Mouse (Mus musculus) induced T-regulatory cell, adult 2 months (primary cell): ENCODE results near the gene Gabpa.

Source experiments
- DNase-seq: peaks from one replicate; pipeline ENCODE4 v3.0.0-alpha.2; 2012; ENCODE audit warnings: low read depth

Gabpa gene

GRCm38 (mm10) chr16:84834745-84835440, at the start of gene Gabpa:
TSS of gene Gabpa (plus strand) at chr16:84834925.
- peak; percentile 97 for DNase-seq

DNA sequence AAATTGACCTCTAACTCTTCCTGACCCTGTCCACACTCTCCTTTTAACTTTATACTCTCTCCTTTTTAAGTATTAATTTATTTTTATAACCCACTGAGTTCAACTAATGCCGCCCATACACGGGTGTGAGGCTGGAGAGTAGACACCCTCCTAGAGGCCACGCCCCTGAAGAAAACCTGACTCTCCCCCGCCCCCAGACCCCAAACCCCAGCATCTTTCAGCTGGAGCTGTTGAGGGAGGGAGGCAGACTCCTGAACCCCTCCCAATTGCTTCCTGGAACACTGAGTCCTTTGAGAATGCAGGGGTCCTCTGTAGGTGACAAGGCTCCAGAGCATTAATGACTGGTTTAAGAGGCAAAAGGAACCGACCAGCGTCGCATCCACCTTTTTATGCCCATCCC, 49.8 kb upstream of the Gabpa start:
- no peak for DNase-seq

DNA sequence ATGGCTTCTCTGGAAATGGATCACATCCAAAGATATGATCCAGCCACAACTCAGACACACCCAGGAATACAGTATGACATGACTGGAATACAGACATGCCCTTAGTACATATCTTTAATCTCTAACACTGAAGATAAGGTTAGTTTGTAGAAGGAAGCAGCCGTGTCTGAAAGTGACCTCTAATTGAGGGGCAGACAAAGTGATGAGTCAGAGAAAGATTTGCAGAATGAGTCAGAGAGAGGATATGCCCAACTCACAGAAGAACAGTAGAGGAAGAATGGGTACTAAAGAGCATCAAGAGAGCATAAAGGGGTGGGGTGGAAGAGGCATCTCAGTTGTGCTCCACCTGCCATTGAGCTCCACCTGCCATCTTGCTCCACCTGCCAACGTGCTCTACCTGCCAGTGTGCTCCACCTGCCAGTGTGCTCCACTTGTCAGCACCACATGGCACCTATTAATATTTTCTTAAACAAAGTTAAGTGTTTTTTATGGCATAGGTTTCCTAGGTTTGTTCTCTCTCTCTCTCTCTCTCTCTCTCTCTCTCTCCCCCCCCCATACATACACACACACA, 44.0 kb upstream of the Gabpa start:
- DNase-seq = no peak

DNA sequence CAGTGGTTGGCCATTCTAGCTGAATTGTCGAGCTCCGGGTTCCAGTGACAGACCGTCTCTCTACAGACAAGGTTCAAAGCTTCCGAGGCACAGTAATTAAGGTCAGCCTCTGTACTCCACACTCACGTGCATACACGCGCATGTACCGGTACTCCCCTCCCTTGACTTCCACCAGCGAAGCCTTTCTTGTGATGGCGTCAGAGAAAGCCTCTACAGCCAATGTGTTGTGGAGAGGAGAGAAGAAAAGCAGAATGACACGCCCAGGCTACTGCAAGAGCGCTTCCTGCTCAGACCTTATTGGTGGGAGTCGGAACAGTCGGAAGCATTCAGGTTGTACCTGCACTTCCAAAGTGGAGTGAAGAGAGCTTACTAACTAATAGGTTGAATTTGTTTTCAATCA, 41.3 kb upstream of the Gabpa start:
- no peak for DNase-seq

GRCm38 (mm10) chr16:84795337-84795736, 39.4 kb upstream of the Gabpa start:
- DNase-seq = no peak

GRCm38 (mm10) chr16:84796678-84797077, 38.0 kb upstream of the Gabpa start:
- DNase-seq = no peak

- peak; percentile 23 for DNase-seq
Measured at GRCm38 (mm10) chr16:84800038-84800437, 34.7 kb upstream of the Gabpa start.

- DNase-seq = no peak
Measured at GRCm38 (mm10) chr16:84802217-84802616, 32.5 kb upstream of the Gabpa start.

DNA sequence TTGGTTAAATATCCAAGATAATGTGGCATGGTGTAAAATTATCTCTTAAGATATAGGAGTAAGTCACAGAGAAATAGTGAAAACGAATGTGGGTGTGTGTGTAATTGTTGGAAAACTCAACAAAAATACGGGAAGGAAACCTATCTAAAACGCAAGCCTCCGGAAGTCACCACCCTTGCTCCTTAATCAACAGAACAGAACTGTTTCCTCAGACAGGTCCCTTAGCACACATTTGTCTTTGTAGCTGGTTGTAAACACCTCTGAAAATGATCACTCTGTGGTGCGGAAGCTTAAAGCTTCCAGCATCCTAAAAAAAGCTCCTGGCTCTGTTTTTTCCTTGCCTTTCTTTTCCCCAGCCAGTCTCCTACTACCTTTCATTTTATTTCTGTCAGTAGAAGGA, 29.9 kb upstream of the Gabpa start:
- no peak for DNase-seq

- no peak for DNase-seq
Measured at GRCm38 (mm10) chr16:84806175-84806574, 28.6 kb upstream of the Gabpa start.

- DNase-seq = no peak
Measured at GRCm38 (mm10) chr16:84807874-84808273, 26.9 kb upstream of the Gabpa start.

DNA sequence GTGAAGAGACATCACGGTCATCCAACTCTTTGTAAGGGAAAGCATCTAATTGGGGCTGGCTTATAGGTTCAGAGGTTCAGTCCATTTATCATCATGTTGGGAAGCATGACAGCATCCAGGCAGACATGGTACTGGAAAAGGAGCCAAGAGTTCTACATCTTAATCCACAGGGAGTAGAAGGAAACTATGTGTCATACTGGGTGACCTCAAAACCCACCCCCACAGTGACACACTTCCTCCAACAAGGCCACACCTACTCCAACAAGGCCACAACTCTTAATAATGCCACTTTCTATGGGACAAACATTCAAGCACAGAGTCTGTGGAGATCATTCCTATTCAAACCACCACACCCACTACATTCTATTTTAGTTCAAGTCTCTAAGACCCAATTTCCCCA, 24.5 kb upstream of the Gabpa start:
- no peak for DNase-seq

GRCm38 (mm10) chr16:84813852-84814251, 20.9 kb upstream of the Gabpa start:
- DNase-seq = no peak

DNA sequence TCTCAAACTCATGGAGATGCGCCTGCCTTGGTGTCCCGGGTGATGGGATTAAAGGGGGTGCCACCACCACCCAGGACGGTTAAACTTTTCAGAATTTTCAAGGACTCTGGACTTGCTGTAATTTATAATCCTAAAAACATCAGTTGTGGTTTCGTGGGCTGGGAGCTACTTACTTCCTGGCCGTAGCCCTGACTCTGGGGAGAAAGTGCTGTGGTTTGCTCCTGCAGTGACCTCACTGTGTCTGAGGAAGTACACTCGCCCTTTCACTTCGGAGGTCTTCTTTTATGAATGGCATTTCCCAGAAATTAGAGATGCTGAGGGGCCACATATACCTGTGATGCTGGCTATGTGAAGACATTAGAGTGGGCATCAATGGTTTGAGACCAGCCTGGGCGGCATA, 20.2 kb upstream of the Gabpa start:
- DNase-seq = no peak

- DNase-seq = peak; percentile 63
Measured at GRCm38 (mm10) chr16:84817423-84817822, 17.3 kb upstream of the Gabpa start.

GRCm38 (mm10) chr16:84825009-84825408, 9.7 kb upstream of the Gabpa start:
- peak; percentile 23 for DNase-seq

GRCm38 (mm10) chr16:84831696-84832095, 3.0 kb upstream of the Gabpa start:
- no peak for DNase-seq

GRCm38 (mm10) chr16:84832736-84833135, 2.0 kb upstream of the Gabpa start:
- no peak for DNase-seq

DNA sequence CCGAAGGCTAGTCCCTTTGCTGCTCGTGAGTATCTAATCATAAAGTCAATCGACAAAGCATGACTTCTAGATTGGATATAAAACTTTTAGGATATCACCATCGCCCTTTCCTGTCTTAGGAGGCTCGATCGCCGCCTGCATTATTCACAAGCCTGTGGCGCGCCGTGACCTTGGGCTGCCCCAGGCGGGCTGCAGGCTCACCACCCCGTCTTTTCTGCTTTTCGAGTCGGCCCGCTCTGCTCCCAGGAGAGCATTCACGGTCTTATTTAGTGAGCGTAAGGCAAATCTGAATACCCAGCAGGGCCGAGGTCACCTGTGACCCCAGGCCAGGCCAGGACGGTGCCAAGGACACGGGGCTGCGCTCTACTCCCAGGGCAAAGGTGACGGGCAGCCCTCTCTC, 381 bp upstream of the Gabpa start:
- DNase-seq = no peak

DNA sequence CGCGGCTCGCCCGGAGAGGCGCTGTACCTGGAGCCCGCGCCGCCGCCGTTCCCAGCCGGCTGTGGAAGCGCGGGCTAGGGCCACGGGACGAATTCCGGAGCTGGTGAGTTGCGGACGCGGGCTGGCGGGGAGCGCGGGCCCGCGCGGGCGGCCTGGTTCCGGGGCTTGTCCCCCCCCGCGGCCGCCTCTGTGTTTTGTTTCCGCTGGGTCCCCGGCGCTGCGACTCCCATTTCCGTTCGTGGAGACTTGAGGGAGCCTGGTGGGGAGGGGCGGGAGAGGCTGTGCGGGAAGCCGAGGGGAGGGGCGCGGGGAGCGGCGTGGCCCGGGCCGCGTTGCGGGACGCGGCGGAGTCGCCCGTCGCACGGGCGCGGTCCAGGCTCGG, 707 bp downstream of the Gabpa start, which contains the start of gene Atp5j:
Gene Atp5j, minus strand, starts transcription at position 185 of the 382 bp plus-strand sequence.
- peak; percentile 82 for DNase-seq

- DNase-seq = peak; percentile 75
Measured at GRCm38 (mm10) chr16:84835823-84836743, 1.4 kb downstream of the Gabpa start.

DNA sequence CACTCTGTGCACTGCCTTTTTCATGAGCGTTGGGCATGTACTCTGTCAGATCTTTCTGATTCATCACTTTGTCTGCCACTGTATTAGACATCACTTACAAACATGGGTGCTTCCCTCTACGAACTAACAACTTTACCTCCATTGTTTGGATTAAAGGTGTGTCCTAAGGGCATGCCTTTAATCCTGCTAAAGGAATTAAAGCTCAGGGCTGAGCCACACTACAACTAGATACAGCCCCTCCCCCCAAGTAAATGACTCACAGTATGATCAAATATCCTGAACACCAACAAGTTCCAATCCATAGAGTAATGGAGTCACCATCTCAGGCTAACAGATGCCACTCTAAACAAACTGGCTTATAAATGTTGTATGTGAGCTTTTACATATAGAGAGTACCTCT, 3.9 kb downstream of the Gabpa start:
- no peak for DNase-seq

DNA sequence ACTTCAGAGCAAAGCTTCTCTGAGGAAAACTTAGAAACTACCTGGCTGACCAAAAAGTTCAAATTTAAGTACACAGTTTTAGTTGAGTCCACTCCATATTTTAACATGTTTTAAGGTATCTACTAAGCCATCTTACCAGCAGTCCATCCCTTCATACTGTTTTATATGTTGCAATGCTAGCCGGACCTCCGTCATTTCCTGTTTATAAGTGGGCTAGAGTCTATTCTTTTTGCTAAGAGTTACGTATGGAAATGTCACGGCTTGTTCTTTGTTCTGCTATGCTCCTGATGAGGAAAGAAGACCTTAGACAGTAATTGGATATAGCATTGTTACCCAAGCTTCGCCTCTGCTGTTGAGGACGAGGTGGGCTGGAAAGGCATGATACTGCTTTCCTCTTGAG, 18.8 kb downstream of the Gabpa start:
- no peak for DNase-seq
